In the genomic region with DNA sequence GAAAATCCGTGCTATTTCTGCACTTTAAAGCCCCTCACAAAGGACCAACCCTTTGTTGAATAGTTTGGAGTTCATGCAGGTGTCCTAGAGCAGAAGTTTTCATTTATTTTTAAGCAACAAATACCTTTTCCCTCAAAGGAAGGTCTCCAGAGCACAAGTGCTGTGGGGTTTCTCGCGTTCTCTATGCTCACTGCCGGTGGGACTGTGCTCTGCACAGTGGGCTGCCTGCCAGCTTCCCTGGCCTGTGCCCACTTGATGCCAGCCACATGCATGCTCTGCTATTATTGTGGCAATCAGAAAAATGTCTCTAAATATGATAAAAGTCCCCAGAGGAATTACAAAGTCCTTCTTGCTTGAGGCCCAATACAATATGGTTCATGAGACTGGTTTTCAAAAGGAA, we compare ENCODE assay signal across 9 mouse cellular contexts.
DNase-seq lines count a peak whose midpoint lies in the region; ATAC-seq lines count a peak whose summit lies in the region.
"Had no signal": no experiment of that assay in that cellular context is flagged by ENCODE, and none has a peak within 500 bp of the region (broad histone marks: within the 10 kb centered on the region; RNA-seq: fewer than 3 reads in every experiment).

No protein-coding gene starts in this region.

- DNase-seq in hindbrain, embryonic 10.5 days (ENCODE audit: low spot score): no peak
- DNase-seq in hindbrain, embryonic 11.5 days (ENCODE audit: low spot score): no peak
- DNase-seq in lung, adult 18-20 months: no peak
- no peak for DNase-seq in thymus, adult 18-20 months
- DNase-seq: thymus, postnatal 25 days had no signal

- H3K4me1 ChIP-seq in hindbrain, embryonic 10.5 days (replicated peaks): peaks cover 29% of the 10 kb centered on the region
- H3K4me1 ChIP-seq in hindbrain, embryonic 11.5 days (replicated peaks; ENCODE audit: control insufficient read depth, insufficient read depth, low read length): 0 out of 2 replicates have a peak, but pooled peaks cover 2% of the 10 kb centered on the region
- H3K4me1 ChIP-seq in lung, embryonic 16.5 days (replicated peaks; ENCODE audit: control insufficient read depth, insufficient read depth, low read length): peaks cover 13% of the 10 kb centered on the region
- peaks cover 11% of the 10 kb centered on the region; the same call in 1 of the 2 replicates for H3K4me1 ChIP-seq in forebrain, embryonic 15.5 days
- peaks cover 20% of the 10 kb centered on the region for H3K4me1 ChIP-seq in neural tube, embryonic 15.5 days

- 65% methylated on average over 4 of the region's 4 CpGs for WGBS in hindbrain, embryonic 10.5 days
- WGBS in hindbrain, embryonic 11.5 days: 62% methylated on average over 4 of the region's 4 CpGs
- 44% methylated on average over 4 of the region's 4 CpGs for WGBS in lung, embryonic 16.5 days
- WGBS in forebrain, embryonic 15.5 days: 10% methylated on average over 4 of the region's 4 CpGs
- WGBS in neural tube, embryonic 15.5 days: 25% methylated on average over 4 of the region's 4 CpGs

- no peaks in the 10 kb centered on the region for H3K27me3 ChIP-seq in hindbrain, embryonic 10.5 days (ENCODE audit: insufficient read depth, poor library complexity, severe bottlenecking)
- no peaks in the 10 kb centered on the region for H3K27me3 ChIP-seq in hindbrain, embryonic 11.5 days (ENCODE audit: control insufficient read depth, insufficient read depth, low read length)
- no peaks in the 10 kb centered on the region for H3K27me3 ChIP-seq in lung, embryonic 16.5 days (ENCODE audit: control insufficient read depth, insufficient read depth, low read depth, low read length)
- no peaks in the 10 kb centered on the region for H3K27me3 ChIP-seq in forebrain, embryonic 15.5 days
- no peaks in the 10 kb centered on the region for H3K27me3 ChIP-seq in neural tube, embryonic 15.5 days (replicated peaks)
- H3K27me3 ChIP-seq: liver, embryonic 15.5 days had no signal

- H3K36me3 ChIP-seq in hindbrain, embryonic 10.5 days: no peaks in the 10 kb centered on the region
- H3K36me3 ChIP-seq in hindbrain, embryonic 11.5 days (ENCODE audit: control insufficient read depth, insufficient read depth, low read length): no peaks in the 10 kb centered on the region
- no peaks in the 10 kb centered on the region for H3K36me3 ChIP-seq in lung, embryonic 16.5 days (ENCODE audit: control insufficient read depth, insufficient read depth, low read length)
- H3K36me3 ChIP-seq in forebrain, embryonic 15.5 days: no peaks in the 10 kb centered on the region
- no peaks in the 10 kb centered on the region for H3K36me3 ChIP-seq in neural tube, embryonic 15.5 days
- H3K36me3 ChIP-seq: liver, embryonic 15.5 days had no signal

- H3K9me3 ChIP-seq in hindbrain, embryonic 10.5 days: no peaks in the 10 kb centered on the region
- H3K9me3 ChIP-seq in hindbrain, embryonic 11.5 days (ENCODE audit: control insufficient read depth, low read length): no peaks in the 10 kb centered on the region
- no peaks in the 10 kb centered on the region for H3K9me3 ChIP-seq in lung, embryonic 16.5 days (ENCODE audit: control insufficient read depth, low read length)
- H3K9me3 ChIP-seq in forebrain, embryonic 15.5 days: no peaks in the 10 kb centered on the region
- H3K9me3 ChIP-seq in neural tube, embryonic 15.5 days (replicated peaks): no peaks in the 10 kb centered on the region
- H3K9me3 ChIP-seq: liver, embryonic 15.5 days had no signal

- H3K4me3 ChIP-seq in hindbrain, embryonic 10.5 days: no peak overlapping the region
- H3K4me3 ChIP-seq in hindbrain, embryonic 11.5 days (ENCODE audit: low read depth, low read length): no peak overlapping the region
- no peak overlapping the region for H3K4me3 ChIP-seq in lung, embryonic 16.5 days (ENCODE audit: low read length)
- H3K4me3 ChIP-seq in forebrain, embryonic 15.5 days: no peak overlapping the region
- no peak overlapping the region for H3K4me3 ChIP-seq in neural tube, embryonic 15.5 days (replicated peaks)
- H3K4me3 ChIP-seq: liver, embryonic 15.5 days had no signal

- H3K27ac ChIP-seq in hindbrain, embryonic 10.5 days: peak overlapping the region; percentile 59; the same call in 1 of the 2 replicates
- H3K27ac ChIP-seq in hindbrain, embryonic 11.5 days (ENCODE audit: low read depth, low read length): no peak overlapping the region
- peak overlapping the region; percentile 67 for H3K27ac ChIP-seq in lung, embryonic 16.5 days (ENCODE audit: low read length)
- H3K27ac ChIP-seq in forebrain, embryonic 15.5 days (replicated peaks): 0 out of 2 replicates have a peak overlapping the region, but pooled peaks have one; percentile 9
- 0 out of 2 replicates have a peak overlapping the region, but pooled peaks have one; percentile 38 for H3K27ac ChIP-seq in neural tube, embryonic 15.5 days (replicated peaks)
- H3K27ac ChIP-seq: liver, embryonic 15.5 days had no signal

- no peak overlapping the region for H3K9ac ChIP-seq in hindbrain, embryonic 11.5 days (ENCODE audit: low read depth, low read length)
- H3K9ac ChIP-seq in lung, embryonic 16.5 days (ENCODE audit: low read length): no peak overlapping the region
- no peak overlapping the region for H3K9ac ChIP-seq in forebrain, embryonic 15.5 days (replicated peaks)
- no peak overlapping the region for H3K9ac ChIP-seq in neural tube, embryonic 15.5 days (replicated peaks)
- H3K9ac ChIP-seq: liver, embryonic 15.5 days had no signal

- no peak for ATAC-seq in hindbrain, embryonic 11.5 days (ENCODE audit: low FRiP score)
- ATAC-seq in lung, embryonic 16.5 days (ENCODE audit: low read depth): no peak
- peak; percentile 69; the same call in 1 of the 2 replicates for ATAC-seq in forebrain, embryonic 15.5 days (replicated peaks)
- ATAC-seq in neural tube, embryonic 15.5 days (ENCODE audit: low FRiP score): no peak

- H3K4me2 ChIP-seq in hindbrain, embryonic 11.5 days (replicated peaks; ENCODE audit: low read depth, low read length): no peak overlapping the region
- peak overlapping the region; percentile 21; the same call in 1 of the 2 replicates for H3K4me2 ChIP-seq in lung, embryonic 16.5 days (ENCODE audit: low read depth, low read length)
- no peak overlapping the region for H3K4me2 ChIP-seq in forebrain, embryonic 15.5 days (replicated peaks)
- H3K4me2 ChIP-seq in neural tube, embryonic 15.5 days: no peak overlapping the region
- H3K4me2 ChIP-seq: liver, embryonic 15.5 days had no signal
